Mouse (Mus musculus): ENCODE data around the gene Cgrrf1. TPM values are rescaled to one million over a fixed set of nuclear protein-coding genes. Genes with fewer than 3 reads are reported as not detected.

Cgrrf1 gene
- polyA plus RNA-seq, 1 experiment from 2014 or later: 34.1 TPM

- Histone ChIP-seq H3K36me3 (no peaks in the 10 kb centered on the region), H3K27ac (peak overlapping the region; percentile 90), H3K4me3 (peak overlapping the region; percentile 72), H3K9me3 (no peaks in the 10 kb centered on the region), H3K4me1 (replicated peaks) (peaks cover 47% of the 10 kb centered on the region), H3K27me3 (ENCODE audit: insufficient read depth, poor library complexity, severe bottlenecking) (peaks cover 27% of the 10 kb centered on the region)
- peak; percentile 75 for DNase-seq (ENCODE audit: low spot score)
- under 1% methylated on average over 69 of the region's 70 CpGs for WGBS
These were observed 51.3 kb downstream of the Cgrrf1 start for GRCm38 (mm10) chr14:46883068-46883870.

GRCm38 (mm10) chr14:46883871-46884441 lies 52.0 kb downstream of the Cgrrf1 start:
- Histone ChIP-seq H3K27me3 (ENCODE audit: insufficient read depth, poor library complexity, severe bottlenecking) (peaks cover 27% of the 10 kb centered on the region), H3K36me3 (no peaks in the 10 kb centered on the region), H3K4me3 (peak overlapping the region; percentile 72), H3K4me1 (replicated peaks) (peaks cover 47% of the 10 kb centered on the region), H3K9me3 (no peaks in the 10 kb centered on the region), H3K27ac (peak overlapping the region; percentile 90)
- DNase-seq (ENCODE audit: low spot score): peak; percentile 70
- under 1% methylated on average over 29 of the region's 29 CpGs for WGBS

- peak; percentile 81 for DNase-seq (ENCODE audit: low spot score)
- under 1% methylated on average over 49 of the region's 52 CpGs for WGBS
- Histone ChIP-seq H3K27ac (peak overlapping the region; percentile 90), H3K27me3 (ENCODE audit: insufficient read depth, poor library complexity, severe bottlenecking) (peaks cover 27% of the 10 kb centered on the region), H3K36me3 (0 out of 2 replicates have a peak, but pooled peaks cover 6% of the 10 kb centered on the region), H3K4me3 (peak overlapping the region; percentile 72), H3K4me1 (replicated peaks) (peaks cover 47% of the 10 kb centered on the region), H3K9me3 (no peaks in the 10 kb centered on the region)
These were observed 52.9 kb downstream of the Cgrrf1 start for GRCm38 (mm10) chr14:46884701-46885428.

- Histone ChIP-seq H3K27me3 (ENCODE audit: insufficient read depth, poor library complexity, severe bottlenecking) (peaks cover 27% of the 10 kb centered on the region), H3K36me3 (0 out of 2 replicates have a peak, but pooled peaks cover 6% of the 10 kb centered on the region), H3K27ac (peak overlapping the region; percentile 90), H3K4me3 (peak overlapping the region; percentile 72), H3K4me1 (replicated peaks) (peaks cover 47% of the 10 kb centered on the region), H3K9me3 (no peaks in the 10 kb centered on the region)
- DNase-seq (ENCODE audit: low spot score): no peak
- WGBS: 3% methylated on average over 7 of the region's 7 CpGs
These were observed 53.5 kb downstream of the Cgrrf1 start for GRCm38 (mm10) chr14:46885429-46885755.

GRCm38 (mm10) chr14:46885891-46886301 lies 54.0 kb downstream of the Cgrrf1 start:
- WGBS: 20% methylated on average over 5 of the region's 5 CpGs
- Histone ChIP-seq H3K9me3 (no peaks in the 10 kb centered on the region), H3K27me3 (ENCODE audit: insufficient read depth, poor library complexity, severe bottlenecking) (peaks cover 27% of the 10 kb centered on the region), H3K36me3 (0 out of 2 replicates have a peak, but pooled peaks cover 6% of the 10 kb centered on the region), H3K27ac (peak overlapping the region; percentile 56), H3K4me1 (replicated peaks) (peaks cover 47% of the 10 kb centered on the region), H3K4me3 (peak overlapping the region; percentile 72)
- peak; percentile 29 for DNase-seq (ENCODE audit: low spot score)

- 93% methylated on average over 4 of the region's 4 CpGs for WGBS
- H3K4me3 ChIP-seq: no peak overlapping the region
- 0 out of 2 replicates have a peak, but pooled peaks cover 6% of the 10 kb centered on the region for H3K36me3 ChIP-seq
- no peak overlapping the region for H3K27ac ChIP-seq
- DNase-seq (ENCODE audit: low spot score): no peak
- H3K9me3 ChIP-seq: no peaks in the 10 kb centered on the region
- peaks cover 20% of the 10 kb centered on the region for H3K4me1 ChIP-seq (replicated peaks)
- H3K27me3 ChIP-seq (ENCODE audit: insufficient read depth, poor library complexity, severe bottlenecking): no peaks in the 10 kb centered on the region
These were observed 57.2 kb downstream of the Cgrrf1 start for GRCm38 (mm10) chr14:46889096-46889495.

GRCm38 (mm10) chr14:46893961-46894360 lies 62.0 kb downstream of the Cgrrf1 start:
- no peak for DNase-seq (ENCODE audit: low spot score)
- H3K27ac ChIP-seq: no peak overlapping the region

GRCm38 (mm10) chr14:46897953-46898352 lies 66.0 kb downstream of the Cgrrf1 start:
- Histone ChIP-seq H3K4me1 (replicated peaks) (no peaks in the 10 kb centered on the region; the same call in 1 of the 2 replicates), H3K4me3 (no peak overlapping the region), H3K27ac (no peak overlapping the region), H3K36me3 (no peaks in the 10 kb centered on the region), H3K9me3 (no peaks in the 10 kb centered on the region), H3K27me3 (ENCODE audit: insufficient read depth, poor library complexity, severe bottlenecking) (no peaks in the 10 kb centered on the region)
- no peak for DNase-seq (ENCODE audit: low spot score)
- 89% methylated on average over 5 of the region's 5 CpGs for WGBS

More at GRCm38 (mm10) chr14:46893961-46894360, 62.0 kb downstream of the Cgrrf1 start:
- 86% methylated on average over 10 of the region's 10 CpGs for WGBS
- no peaks in the 10 kb centered on the region for H3K9me3 ChIP-seq
- H3K36me3 ChIP-seq: 0 out of 2 replicates have a peak, but pooled peaks cover 6% of the 10 kb centered on the region
- H3K27me3 ChIP-seq (ENCODE audit: insufficient read depth, poor library complexity, severe bottlenecking): no peaks in the 10 kb centered on the region
- no peaks in the 10 kb centered on the region for H3K4me1 ChIP-seq (replicated peaks)
- no peak overlapping the region for H3K4me3 ChIP-seq

- no peaks in the 10 kb centered on the region for H3K9me3 ChIP-seq
- no peaks in the 10 kb centered on the region for H3K27me3 ChIP-seq (ENCODE audit: insufficient read depth, poor library complexity, severe bottlenecking)
- no peak for DNase-seq (ENCODE audit: low spot score)
- no peaks in the 10 kb centered on the region; the same call in 1 of the 2 replicates for H3K4me1 ChIP-seq (replicated peaks)
- no peak overlapping the region for H3K4me3 ChIP-seq
- no peak overlapping the region for H3K27ac ChIP-seq
- H3K36me3 ChIP-seq: no peaks in the 10 kb centered on the region
- 75% methylated on average over 3 of the region's 3 CpGs for WGBS
These were observed 66.7 kb downstream of the Cgrrf1 start for GRCm38 (mm10) chr14:46898626-46899025.

- WGBS: 93% methylated on average over 9 of the region's 9 CpGs
- Histone ChIP-seq H3K4me1 (replicated peaks) (no peaks in the 10 kb centered on the region; the same call in 1 of the 2 replicates), H3K4me3 (no peak overlapping the region), H3K27ac (no peak overlapping the region), H3K36me3 (no peaks in the 10 kb centered on the region), H3K27me3 (ENCODE audit: insufficient read depth, poor library complexity, severe bottlenecking) (no peaks in the 10 kb centered on the region), H3K9me3 (no peaks in the 10 kb centered on the region)
- no peak for DNase-seq (ENCODE audit: low spot score)
These were observed 70.7 kb downstream of the Cgrrf1 start for GRCm38 (mm10) chr14:46902498-46903087.
